Mouse (Mus musculus) heart, embryonic 11.5 days (tissue): ENCODE measurements around the gene Cnot6. TPM values are rescaled to one million over a fixed set of nuclear protein-coding genes. Genes with fewer than 3 reads are reported as not detected.

ENCODE experiments used
- ATAC-seq: fragments of 200-750 bp; cut with Nextera tagmentation; replicated peaks from 2 replicates; pipeline ENCODE4 v1.8.0; 2017; ENCODE audit warnings: moderate library complexity; ENCODE audit not compliant: insufficient number of reproducible peaks, low FRiP score, low TSS enrichment
- H3K27ac ChIP-seq: fragments of 300-500 bp; sonication (generic); 2 replicates; pipeline ENCODE4 v1.5.1; 2014; ENCODE audit warnings: mild to moderate bottlenecking, low read depth, low read length
- H3K27me3 ChIP-seq: fragments of 300-500 bp; sonication (generic); 2 replicates; pipeline ENCODE4 v1.6.1; 2014; ENCODE audit warnings: mild to moderate bottlenecking, low read length, mixed read lengths; ENCODE audit not compliant: control insufficient read depth, insufficient read depth
- H3K36me3 ChIP-seq: fragments of 300-500 bp; sonication (generic); 2 replicates; pipeline ENCODE4 v1.6.1; 2014; ENCODE audit warnings: mild to moderate bottlenecking, low read length, moderate library complexity, mixed read lengths; ENCODE audit not compliant: control insufficient read depth, insufficient read depth
- H3K4me1 ChIP-seq: fragments of 300-500 bp; sonication (generic); 2 replicates; pipeline ENCODE4 v1.6.1; 2014; ENCODE audit warnings: low read length; ENCODE audit not compliant: control insufficient read depth, insufficient read depth
- H3K4me2 ChIP-seq: fragments of 300-500 bp; sonication (generic); 2 replicates; pipeline ENCODE4 v1.6.1; 2014; ENCODE audit warnings: mild to moderate bottlenecking, moderate library complexity
- H3K4me3 ChIP-seq: fragments of 300-500 bp; sonication (generic); 2 replicates; pipeline ENCODE4 v1.5.1; 2014; ENCODE audit warnings: low read depth, low read length
- H3K9ac ChIP-seq: fragments of 300-500 bp; sonication (generic); 2 replicates; pipeline ENCODE4 v1.6.1; 2014; ENCODE audit warnings: mild to moderate bottlenecking, low read depth, low read length, moderate library complexity
- H3K9me3 ChIP-seq: fragments of 300-500 bp; sonication (generic); replicated peaks from 2 replicates; pipeline ENCODE4 v1.6.1; 2016; ENCODE audit warnings: low read length; ENCODE audit not compliant: control insufficient read depth
- WGBS: fragments of 180-500 bp; shearing (Covaris S2); extraction: QIAGEN DNeasy Blood & Tissue Kit; methylation state at CpG from one replicate; pipeline ENCODE4 v1.1.7; 2014; ENCODE audit not compliant: insufficient replicate concordance; 5-methylcytosine and 5-hydroxymethylcytosine counted together
- polyA plus RNA-seq: library from polyadenylated mRNA; unstranded; fragments of >200 nt; fragmentation: Nextera tagmentation; extraction: Ambion mirVana; gene quantifications from 2 replicates; pipeline ENCODE4 v1.2.1, GENCODE M21; 2014

Cnot6 gene
- polyA plus RNA-seq, 1 experiment from 2014 or later, result 38.7 TPM

GRCm38 (mm10) chr11:49635671-49636070 lies 76.9 kb downstream of the Cnot6 start:
- no peak for ATAC-seq
- peaks cover 10% of the 10 kb centered on the region for H3K4me1 ChIP-seq
- no peak overlapping the region for H3K4me2 ChIP-seq
- no peaks in the 10 kb centered on the region for H3K36me3 ChIP-seq
- no peaks in the 10 kb centered on the region for H3K9me3 ChIP-seq
- H3K27ac ChIP-seq, result no peak overlapping the region
- no peak overlapping the region for H3K4me3 ChIP-seq
- no peak overlapping the region for H3K9ac ChIP-seq
- H3K27me3 ChIP-seq, result peaks cover 49% of the 10 kb centered on the region
- 69% methylated on average over 6 of the region's 6 CpGs for WGBS

GRCm38 (mm10) chr11:49634101-49634500 lies 78.4 kb downstream of the Cnot6 start:
- ATAC-seq, result no peak
- Histone ChIP-seq H3K9me3 (no peaks in the 10 kb centered on the region), H3K4me3 (peak overlapping the region; percentile 18; the same call in 1 of the 2 replicates), H3K27me3 (peaks cover 49% of the 10 kb centered on the region), H3K27ac (no peak overlapping the region), H3K36me3 (no peaks in the 10 kb centered on the region), H3K9ac (no peak overlapping the region), H3K4me2 (peak overlapping the region; percentile 34), H3K4me1 (peaks cover 10% of the 10 kb centered on the region)
- 23% methylated on average over 22 of the region's 22 CpGs for WGBS

GRCm38 (mm10) chr11:49632256-49632655 lies 80.3 kb downstream of the Cnot6 start:
- peaks cover 45% of the 10 kb centered on the region for H3K27me3 ChIP-seq
- H3K4me3 ChIP-seq, result no peak overlapping the region
- no peak overlapping the region for H3K27ac ChIP-seq
- no peak overlapping the region for H3K9ac ChIP-seq
- H3K4me1 ChIP-seq, result peaks cover 10% of the 10 kb centered on the region
- H3K9me3 ChIP-seq, result no peaks in the 10 kb centered on the region
- whole genome bisulfite sequencing, result 49% methylated on average over 2 of the region's 2 CpGs
- H3K36me3 ChIP-seq, result no peaks in the 10 kb centered on the region
- 0 out of 2 replicates have a peak, but pooled peaks have one; percentile 12 for ATAC-seq
- H3K4me2 ChIP-seq, result no peak overlapping the region

- Histone ChIP-seq H3K9ac (no peak overlapping the region), H3K4me1 (peaks cover 5% of the 10 kb centered on the region), H3K4me2 (no peak overlapping the region), H3K27me3 (peaks cover 34% of the 10 kb centered on the region), H3K4me3 (no peak overlapping the region), H3K36me3 (no peaks in the 10 kb centered on the region), H3K27ac (no peak overlapping the region), H3K9me3 (no peaks in the 10 kb centered on the region)
- 25% methylated on average over 3 of the region's 3 CpGs for WGBS
- no peak for ATAC-seq
These were observed 81.4 kb downstream of the Cnot6 start for GRCm38 (mm10) chr11:49631154-49631553.

- ATAC-seq, result no peak
- no peaks in the 10 kb centered on the region for H3K9me3 ChIP-seq
- no peak overlapping the region for H3K4me2 ChIP-seq
- no peaks in the 10 kb centered on the region for H3K36me3 ChIP-seq
- no peaks in the 10 kb centered on the region; the same call in 1 of the 2 replicates for H3K27me3 ChIP-seq
- H3K27ac ChIP-seq, result no peak overlapping the region
- no peak overlapping the region for H3K9ac ChIP-seq
- no peak overlapping the region for H3K4me3 ChIP-seq
- WGBS, result 70% methylated on average over 8 of the region's 8 CpGs
- no peaks in the 10 kb centered on the region for H3K4me1 ChIP-seq
These were observed 85.8 kb downstream of the Cnot6 start for GRCm38 (mm10) chr11:49626748-49627147.

GRCm38 (mm10) chr11:49625863-49626262 lies 86.7 kb downstream of the Cnot6 start:
- no peak for ATAC-seq
- H3K4me3 ChIP-seq, result no peak overlapping the region
- no peaks in the 10 kb centered on the region for H3K36me3 ChIP-seq
- H3K4me2 ChIP-seq, result no peak overlapping the region
- H3K27me3 ChIP-seq, result no peaks in the 10 kb centered on the region; the same call in 1 of the 2 replicates
- no peaks in the 10 kb centered on the region for H3K4me1 ChIP-seq
- H3K9me3 ChIP-seq, result no peaks in the 10 kb centered on the region
- no peak overlapping the region for H3K9ac ChIP-seq
- WGBS, result 53% methylated on average over 15 of the region's 15 CpGs
- H3K27ac ChIP-seq, result no peak overlapping the region

GRCm38 (mm10) chr11:49624156-49624555 lies 88.4 kb downstream of the Cnot6 start:
- no peaks in the 10 kb centered on the region for H3K4me1 ChIP-seq
- WGBS, result 72% methylated on average over 3 of the region's 3 CpGs
- H3K27me3 ChIP-seq, result no peaks in the 10 kb centered on the region; the same call in 1 of the 2 replicates
- no peaks in the 10 kb centered on the region for H3K36me3 ChIP-seq
- no peak overlapping the region for H3K4me2 ChIP-seq
- no peaks in the 10 kb centered on the region for H3K9me3 ChIP-seq
- no peak overlapping the region for H3K4me3 ChIP-seq
- H3K27ac ChIP-seq, result no peak overlapping the region
- ATAC-seq, result no peak
- H3K9ac ChIP-seq, result no peak overlapping the region

GRCm38 (mm10) chr11:49621953-49622352 lies 90.6 kb downstream of the Cnot6 start:
- no peak overlapping the region for H3K9ac ChIP-seq
- WGBS, result 77% methylated on average over 5 of the region's 5 CpGs

More at GRCm38 (mm10) chr11:49621953-49622352, 90.6 kb downstream of the Cnot6 start:
- no peaks in the 10 kb centered on the region for H3K9me3 ChIP-seq
- no peak overlapping the region for H3K4me3 ChIP-seq
- no peaks in the 10 kb centered on the region for H3K36me3 ChIP-seq
- H3K4me2 ChIP-seq, result no peak overlapping the region
- no peaks in the 10 kb centered on the region for H3K4me1 ChIP-seq
- H3K27me3 ChIP-seq, result no peaks in the 10 kb centered on the region; the same call in 1 of the 2 replicates
- ATAC-seq, result no peak
- no peak overlapping the region for H3K27ac ChIP-seq
